Mouse (Mus musculus) kidney, adult 2 months (tissue): ENCODE results near the gene Phgr1.

Experiments
- CTCF ChIP-seq: fragments of 200-500 bp; conservative IDR thresholded peaks from 2 replicates; pipeline ENCODE4 v1.5.1; 2011; ENCODE audit warnings: low read depth, mild to moderate bottlenecking, control low read depth, low read length, moderate library complexity, mixed read lengths; ENCODE audit not compliant: insufficient read depth, insufficient read length
- POLR2A ChIP-seq: fragments of 200-500 bp; IDR thresholded peaks from one replicate; pipeline ENCODE4 v1.6.1; 2011; ENCODE audit warnings: low read depth, low read length, control low read depth

- TF ChIP-seq CTCF (no peak), POLR2A (no peak)
Measured at GRCm38 (mm10) chr2:118805756-118806155, 33.2 kb downstream of the Phgr1 start.
